Mouse (Mus musculus) gastrocnemius, postnatal 14 days (tissue): ENCODE results near the gene Gstp2. TPM values are rescaled to one million over a fixed set of nuclear protein-coding genes. Genes with fewer than 3 reads are reported as not detected.

Experiments
- DNase-seq: peaks from one replicate; pipeline ENCODE4 v3.0.0; 2021; ENCODE audit warnings: mixed read lengths
- intact Hi-C: fragments of 180-260 bp; cut with DNase I; formaldehyde crosslinking; loops from one replicate; pipeline ENCODE4 v1.15.1; 2025; ENCODE audit warnings: low total_unique reads
- long read RNA-seq, 2 experiments: library from polyadenylated mRNA; stranded (forward); transcript quantifications; one replicate each; pipeline ENCODE4 v2.0.0; 2021
- total RNA-seq, 2 experiments: library from RNA; stranded (reverse); gene quantifications; 2 replicates each; pipeline ENCODE4 v1.2.3; 2021

The Gstp2 gene
- 10 to 100 TPM; 72.8 to 85.9 TPM for total RNA-seq
- long read RNA-seq, experiment 1, transcript Gstp2-201 (7 exons, 797 nt) = major isoform, 35 of 39 reads
- long read RNA-seq, experiment 1, partial matches to known transcripts = 1 of 39 reads
- long read RNA-seq, experiment 1, other reads (novel, unspliced or antisense) = 3 of 39 reads
- long read RNA-seq, experiment 2, transcript Gstp2-201 (7 exons, 797 nt) = major isoform, 43 of 45 reads
- long read RNA-seq, experiment 2, partial matches to known transcripts = 1 of 45 reads
- long read RNA-seq, experiment 2, other reads (novel, unspliced or antisense) = 0 of 45 reads

- intact Hi-C loops = no loop called here
- peak; percentile 75 for DNase-seq
Measured at GRCm38 (mm10) chr19:4045966-4046865, at the start of gene Gstp2. Gene Gstp2 (minus strand): TSS chr19:4046023.

GRCm38 (mm10) chr19:4094774-4095303 is 49.0 kb upstream of the Gstp2 start:
- intact Hi-C loops = no loop called here

GRCm38 (mm10) chr19:4094348-4094747 is 48.5 kb upstream of the Gstp2 start:
- intact Hi-C loops = no loop called here
- no peak for DNase-seq

More at GRCm38 (mm10) chr19:4094774-4095303, 49.0 kb upstream of the Gstp2 start:
- DNase-seq = no peak

- intact Hi-C loops = no loop called here
- no peak for DNase-seq
Measured at GRCm38 (mm10) chr19:4093772-4094171, 47.9 kb upstream of the Gstp2 start.

GRCm38 (mm10) chr19:4092750-4093149 is 46.9 kb upstream of the Gstp2 start:
- DNase-seq = no peak
- intact Hi-C loops = no loop called here

- DNase-seq = no peak
- intact Hi-C loops = no loop called here
Measured at GRCm38 (mm10) chr19:4091383-4091782, 45.6 kb upstream of the Gstp2 start.

- DNase-seq = no peak
- intact Hi-C loops = no loop called here
Measured at GRCm38 (mm10) chr19:4090446-4090845, 44.6 kb upstream of the Gstp2 start.

- intact Hi-C loops = no loop called here
- DNase-seq = no peak
Measured at GRCm38 (mm10) chr19:4089128-4089527, 43.3 kb upstream of the Gstp2 start.

- intact Hi-C loops = no loop called here
- DNase-seq = no peak
Measured at GRCm38 (mm10) chr19:4088146-4088545, 42.3 kb upstream of the Gstp2 start.

- DNase-seq = no peak
- intact Hi-C loops = no loop called here
Measured at GRCm38 (mm10) chr19:4087090-4087489, 41.3 kb upstream of the Gstp2 start.

- no peak for DNase-seq
- intact Hi-C loops = no loop called here
Measured at GRCm38 (mm10) chr19:4086156-4086555, 40.3 kb upstream of the Gstp2 start.

GRCm38 (mm10) chr19:4084984-4085383 is 39.2 kb upstream of the Gstp2 start:
- no peak for DNase-seq
- intact Hi-C loops = loop anchor here (5.0 kb wide), 1 partner anchor 68 kb away; no protein-coding TSS in a partner anchor

GRCm38 (mm10) chr19:4083826-4084225 is 38.0 kb upstream of the Gstp2 start:
- DNase-seq = no peak
- intact Hi-C loops = loop anchor here (5.0 kb wide), 1 partner anchor 67 kb away; no protein-coding TSS in a partner anchor

GRCm38 (mm10) chr19:4083316-4083715 is 37.5 kb upstream of the Gstp2 start:
- DNase-seq = no peak
- intact Hi-C loops = loop anchor here (5.0 kb wide), 1 partner anchor 66 kb away; no protein-coding TSS in a partner anchor

- no peak for DNase-seq
- intact Hi-C loops = loop anchor here (5.0 kb wide), 1 partner anchor 65 kb away; no protein-coding TSS in a partner anchor
Measured at GRCm38 (mm10) chr19:4082219-4082965, 36.6 kb upstream of the Gstp2 start.

GRCm38 (mm10) chr19:4081394-4081793 is 35.6 kb upstream of the Gstp2 start, which contains the start of gene Cabp2:
Gene Cabp2 (plus strand): TSS chr19:4081578.
- intact Hi-C loops = loop anchor here (5.0 kb wide), 1 partner anchor 64 kb away; no protein-coding TSS in a partner anchor
- no peak for DNase-seq

- DNase-seq = no peak
- intact Hi-C loops = loop anchor here (5.0 kb wide), 1 partner anchor 63 kb away; no protein-coding TSS in a partner anchor
Measured at GRCm38 (mm10) chr19:4080511-4081009, 34.7 kb upstream of the Gstp2 start.

- no peak for DNase-seq
- intact Hi-C loops = no loop called here
Measured at GRCm38 (mm10) chr19:4079594-4079993, 33.8 kb upstream of the Gstp2 start.

GRCm38 (mm10) chr19:4075531-4075930 is 29.7 kb upstream of the Gstp2 start:
- DNase-seq = no peak
- intact Hi-C loops = no loop called here
